Mouse (Mus musculus): ENCODE results near the gene Clrn3. TPM values are rescaled to one million over a fixed set of nuclear protein-coding genes. Genes with fewer than 3 reads are reported as not detected.
"Not testable (repeated sequence)": the region's sequence is repeated elsewhere in the genome, so short reads cannot be mapped to it uniquely, and the experiment has no call there.

Gene Clrn3
- total and polyA plus RNA-seq, 3 experiments: not detected

- peak; percentile 69 to 88 for TF ChIP-seq EP300 (IDR thresholded peaks at IDR 0.05; ENCODE audit: low read depth in 1 of 2, low read length in 2 of 2)
- peak; percentile 49 for TF ChIP-seq TAL1 (IDR thresholded peaks at IDR 0.05; ENCODE audit: low read length)
- no peak for TF ChIP-seq POLR2A (IDR thresholded peaks at IDR 0.05; ENCODE audit: control insufficient read depth in 1 of 2, insufficient read depth in 1 of 2, low read depth in 1 of 2, low read length in 2 of 2, poor library complexity in 1 of 2)
- TF ChIP-seq CHD1 (IDR thresholded peaks at IDR 0.05; ENCODE audit: low read depth, low read length): no peak
- no peak for TF ChIP-seq ZNF384 (IDR thresholded peaks at IDR 0.05; ENCODE audit: low read depth, low read length)
- no peak for TF ChIP-seq POLR2AphosphoS2 (IDR thresholded peaks at IDR 0.05; ENCODE audit: low read length)
- TF ChIP-seq SIN3A (IDR thresholded peaks at IDR 0.05; ENCODE audit: low read length): peak; percentile 86
- no peak for TF ChIP-seq RAD21 (IDR thresholded peaks at IDR 0.05; ENCODE audit: low read depth, low read length)
- TF ChIP-seq ELF1 (IDR thresholded peaks at IDR 0.05; ENCODE audit: low read depth, low read length): 0 out of 2 replicates have a peak, but pooled peaks have one; percentile 9
- TF ChIP-seq MYB (IDR thresholded peaks at IDR 0.05; ENCODE audit: low read depth, low read length): no peak
Observed at GRCm38 (mm10) chr7:135576329-135576728, 47.9 kb upstream of the Clrn3 start (continued).

GRCm38 (mm10) chr7:135575319-135576069 is 47.0 kb upstream of the Clrn3 start:
- TF ChIP-seq MYC (IDR thresholded peaks at IDR 0.05; ENCODE audit: low read depth, low read length) (peak; percentile 0; the same call in 1 of the 2 replicates), TAL1 (IDR thresholded peaks at IDR 0.05; ENCODE audit: low read length) (peak; percentile 75), GATA1 (IDR thresholded peaks at IDR 0.05; ENCODE audit: low read depth, low read length) (peak; percentile 90), MAX (IDR thresholded peaks at IDR 0.05; ENCODE audit: low read length) (0 out of 2 replicates have a peak, but pooled peaks have one; percentile 28), EP300 (IDR thresholded peaks at IDR 0.05; ENCODE audit: low read depth in 1 of 2, low read length in 2 of 2) (peak; percentile 60 to 89), ETS1 (IDR thresholded peaks at IDR 0.05; ENCODE audit: low read depth, low read length) (peak; percentile 93), POLR2A (IDR thresholded peaks at IDR 0.05; ENCODE audit: control insufficient read depth in 1 of 2, insufficient read depth in 1 of 2, low read depth in 1 of 2, low read length in 2 of 2, poor library complexity in 1 of 2) (peak in 1 of 2 experiments; percentile 35; a peak in 1 of 4 replicates), TCF12 (IDR thresholded peaks at IDR 0.05; ENCODE audit: low read depth, low read length) (peak; percentile 87), MYB (IDR thresholded peaks at IDR 0.05; ENCODE audit: low read depth, low read length) (peak; percentile 65; the same call in 1 of the 2 replicates)
- not testable (repeated sequence) for H3K9me3 ChIP-seq (replicated peaks; ENCODE audit: insufficient read depth, low read length); H3K27me3 ChIP-seq (ENCODE audit: control insufficient read depth in 1 of 2, insufficient read depth in 2 of 2, low read length in 2 of 2)
- Histone ChIP-seq H3K36me3 (ENCODE audit: control insufficient read depth in 1 of 2, insufficient read depth in 2 of 2, low read length in 2 of 2) (peaks cover 0 to 56% of the 10 kb centered on the region in 2 experiments; a peak in 2 of 4 replicates), H3K9ac (ENCODE audit: control insufficient read depth, low read depth, low read length, poor library complexity, severe bottlenecking) (peak overlapping the region; percentile 63), H3K27ac (ENCODE audit: control insufficient read depth, low read depth, low read length) (peak overlapping the region; percentile 93), H3K79me2 (ENCODE audit: control insufficient read depth, insufficient read depth, low read length, poor library complexity) (peaks cover 18% of the 10 kb centered on the region), H3K4me3 (ENCODE audit: control insufficient read depth in 1 of 2, insufficient read depth in 1 of 2, low read depth in 2 of 2, low read length in 2 of 2) (peak overlapping the region; percentile 7 to 28; a peak in 1 of 4 replicates), H3K4me1 (ENCODE audit: control insufficient read depth in 1 of 2, insufficient read depth in 2 of 2, low read length in 2 of 2) (peaks cover 24 to 45% of the 10 kb centered on the region in 2 experiments)
- DNase-seq (ENCODE audit: low read depth, low spot score): peak; percentile 80

- no peaks in the 10 kb centered on the region for H3K9me3 ChIP-seq (replicated peaks; ENCODE audit: insufficient read depth, low read length)
- peaks cover 11 to 20% of the 10 kb centered on the region in 2 experiments for H3K4me1 ChIP-seq (ENCODE audit: control insufficient read depth in 1 of 2, insufficient read depth in 2 of 2, low read length in 2 of 2)
- no peak overlapping the region for H3K9ac ChIP-seq (ENCODE audit: control insufficient read depth, low read depth, low read length, poor library complexity, severe bottlenecking)
- TF ChIP-seq HCFC1 (IDR thresholded peaks at IDR 0.05; ENCODE audit: low read depth, low read length): no peak
- TF ChIP-seq POLR2AphosphoS5 (IDR thresholded peaks at IDR 0.05; ENCODE audit: borderline replicate concordance, low read depth, low read length): no peak
- H3K36me3 ChIP-seq (ENCODE audit: control insufficient read depth in 1 of 2, insufficient read depth in 2 of 2, low read length in 2 of 2): peaks cover 0 to 27% of the 10 kb centered on the region in 2 experiments; a peak in 3 of 4 replicates
- no peaks in the 10 kb centered on the region for H3K27me3 ChIP-seq (ENCODE audit: control insufficient read depth in 1 of 2, insufficient read depth in 2 of 2, low read length in 2 of 2)
- H3K4me3 ChIP-seq (ENCODE audit: control insufficient read depth in 1 of 2, insufficient read depth in 1 of 2, low read depth in 2 of 2, low read length in 2 of 2): no peak overlapping the region
- no peak overlapping the region for H3K27ac ChIP-seq (ENCODE audit: control insufficient read depth, low read depth, low read length)
- no peak for DNase-seq (ENCODE audit: low read depth, low spot score)
- H3K79me2 ChIP-seq (ENCODE audit: control insufficient read depth, insufficient read depth, low read length, poor library complexity): peaks cover 5% of the 10 kb centered on the region
Observed at GRCm38 (mm10) chr7:135571951-135572559, 43.6 kb upstream of the Clrn3 start.

All from MEL (cell line).